Mouse (Mus musculus): ENCODE data around the gene Gm42517.
A peak's percentile ranks its signal among the peaks of the same experiment; 100 is the strongest.

The Gm42517 gene

DNA sequence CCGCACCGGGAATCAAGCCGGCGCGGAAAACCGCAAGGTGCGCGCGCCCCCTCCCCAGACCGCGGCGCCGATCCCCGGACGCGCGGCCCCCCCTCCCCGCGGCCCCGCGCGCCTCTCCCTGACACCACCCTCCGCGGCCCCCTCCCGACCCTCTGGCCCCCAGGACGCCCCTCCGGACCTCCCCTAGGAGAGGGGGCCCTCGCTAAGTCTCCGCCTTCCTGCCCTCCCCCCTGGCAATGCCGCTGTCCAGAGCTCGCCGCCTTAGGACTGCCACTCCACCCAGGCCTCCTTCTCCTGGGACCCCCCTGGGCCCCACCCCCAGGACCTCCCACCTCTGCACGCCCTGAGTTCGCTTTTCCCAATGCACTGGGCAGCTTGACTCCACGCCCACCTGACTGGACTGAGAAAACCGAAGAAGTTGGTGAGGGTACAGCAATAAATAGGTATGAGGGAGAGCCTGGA lies at the start of gene Gm42517:
Gene Gm42517, minus strand, starts transcription at position 52 of the 462 bp plus-strand sequence.
- no peak for DNase-seq (ENCODE audit: extremely low read depth, low read depth)

DNA sequence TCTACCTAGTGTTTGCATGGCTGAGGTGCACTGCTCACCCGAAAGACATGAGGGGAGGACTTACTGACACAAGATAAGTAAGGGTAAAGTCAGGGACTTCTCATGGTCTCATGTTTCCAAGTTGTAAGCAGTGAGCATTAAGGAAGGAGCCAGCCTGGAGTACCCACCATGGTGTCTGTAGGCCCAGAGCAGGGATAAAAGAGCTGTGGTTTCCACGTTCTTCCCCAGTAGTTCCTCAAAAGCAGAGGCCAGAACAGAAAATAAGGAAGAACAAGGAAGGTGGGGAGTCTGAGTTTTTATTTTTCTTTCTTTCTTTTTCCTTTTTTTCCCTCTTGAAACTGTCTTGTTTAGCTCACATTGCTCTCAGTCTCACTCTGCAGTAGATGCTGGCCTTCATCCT lies 47.0 kb upstream of the Gm42517 start:
- no peak for DNase-seq (ENCODE audit: extremely low read depth, low read depth)

- DNase-seq (ENCODE audit: extremely low read depth, low read depth): no peak
Observed at GRCm38 (mm10) chr5:108406977-108407376, 39.3 kb upstream of the Gm42517 start.

- peak; percentile 90 for DNase-seq (ENCODE audit: extremely low read depth, low read depth)
Observed at GRCm38 (mm10) chr5:108405460-108405859, 37.7 kb upstream of the Gm42517 start.

- DNase-seq (ENCODE audit: extremely low read depth, low read depth): no peak
Observed at GRCm38 (mm10) chr5:108403453-108403852, 35.7 kb upstream of the Gm42517 start.

DNA sequence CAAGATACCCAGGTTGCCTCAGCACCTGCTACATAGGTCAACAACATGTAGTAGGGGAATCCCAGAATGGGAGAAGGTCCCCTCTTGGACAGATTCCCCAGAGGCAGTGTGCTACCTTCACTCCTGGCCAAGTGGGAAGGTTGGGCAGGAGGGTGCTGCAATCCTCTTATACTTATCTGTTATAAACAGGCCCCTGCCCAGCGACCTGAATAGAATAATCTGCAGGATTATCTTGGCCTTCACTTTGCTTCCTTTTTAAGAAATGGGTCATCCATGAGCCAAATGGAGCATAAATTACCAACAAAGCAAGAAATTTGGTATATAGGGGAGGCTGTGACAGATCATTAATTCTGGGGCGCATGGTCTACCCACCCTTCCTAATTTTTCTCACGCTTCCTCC lies 22.0 kb upstream of the Gm42517 start:
- DNase-seq (ENCODE audit: extremely low read depth, low read depth): no peak

GRCm38 (mm10) chr5:108388201-108388600 lies 20.5 kb upstream of the Gm42517 start, which contains the start of gene Pde6b:
Gene Pde6b (plus strand): TSS chr5:108388391.
- no peak for DNase-seq (ENCODE audit: extremely low read depth, low read depth)

DNA sequence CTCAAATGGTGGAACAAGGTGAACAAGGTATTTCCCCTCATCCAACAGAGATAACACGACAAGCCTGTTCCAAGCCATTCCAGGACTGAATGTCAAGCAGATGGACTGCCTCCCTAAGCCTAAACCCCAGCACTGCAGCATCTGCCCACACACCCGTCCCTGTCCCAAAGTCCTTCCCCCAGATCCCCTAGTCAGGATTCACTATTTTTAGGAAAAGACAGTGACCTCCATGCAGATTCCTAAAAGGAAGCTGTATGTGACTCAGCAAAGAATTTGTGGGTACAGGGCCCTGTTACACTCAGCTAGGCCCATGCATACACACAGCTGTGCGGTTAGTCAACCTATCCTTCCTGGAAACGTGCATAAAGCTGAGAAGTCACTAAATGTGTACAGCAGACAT lies 18.7 kb upstream of the Gm42517 start:
- no peak for DNase-seq (ENCODE audit: extremely low read depth, low read depth)

- no peak for DNase-seq (ENCODE audit: extremely low read depth, low read depth)
Observed at GRCm38 (mm10) chr5:108385632-108386031, 17.9 kb upstream of the Gm42517 start.

- DNase-seq (ENCODE audit: extremely low read depth, low read depth): no peak
Observed at GRCm38 (mm10) chr5:108378346-108378745, 10.6 kb upstream of the Gm42517 start.

DNA sequence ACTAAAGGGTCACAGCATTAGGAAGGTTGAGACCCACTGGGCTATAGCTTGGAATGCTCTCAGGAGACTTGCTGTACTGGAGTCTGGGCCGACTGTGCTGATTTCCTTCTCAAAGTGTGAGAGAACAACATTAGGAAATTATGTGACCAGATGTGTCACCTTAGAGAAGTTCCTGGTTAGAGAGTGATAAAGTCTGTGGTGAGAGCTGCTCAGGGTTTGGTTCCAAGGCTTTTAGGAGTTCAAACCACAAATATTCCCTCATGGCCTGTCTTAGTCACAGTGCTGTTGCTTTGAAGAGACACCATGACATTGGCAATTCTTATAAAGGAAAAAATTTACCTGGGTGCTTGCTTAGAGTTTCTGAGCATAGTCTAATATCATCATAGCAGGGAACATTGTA lies 8.3 kb upstream of the Gm42517 start:
- peak; percentile 61 for DNase-seq (ENCODE audit: extremely low read depth, low read depth)

DNA sequence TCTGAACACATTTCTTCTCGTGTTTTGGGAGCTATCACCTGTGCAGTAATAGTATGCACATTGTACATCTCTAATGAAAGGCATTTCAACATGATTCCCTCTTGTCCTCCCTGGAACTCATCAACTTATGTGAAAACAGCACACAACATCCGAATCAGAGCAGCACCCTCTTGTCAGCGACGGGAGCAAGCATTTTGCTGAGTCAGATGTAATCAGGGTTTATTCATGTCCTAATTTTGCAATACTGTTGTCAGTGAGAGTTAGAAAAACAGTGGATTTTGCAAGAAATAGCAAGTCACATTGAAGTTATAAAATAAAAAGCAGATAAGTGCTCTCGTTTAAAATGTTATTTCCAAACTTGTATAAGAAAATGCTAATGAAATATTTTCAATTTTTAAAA lies 6.4 kb upstream of the Gm42517 start:
- DNase-seq (ENCODE audit: extremely low read depth, low read depth): no peak

GRCm38 (mm10) chr5:108369964-108370363 lies 2.2 kb upstream of the Gm42517 start:
- no peak for DNase-seq (ENCODE audit: extremely low read depth, low read depth)

DNA sequence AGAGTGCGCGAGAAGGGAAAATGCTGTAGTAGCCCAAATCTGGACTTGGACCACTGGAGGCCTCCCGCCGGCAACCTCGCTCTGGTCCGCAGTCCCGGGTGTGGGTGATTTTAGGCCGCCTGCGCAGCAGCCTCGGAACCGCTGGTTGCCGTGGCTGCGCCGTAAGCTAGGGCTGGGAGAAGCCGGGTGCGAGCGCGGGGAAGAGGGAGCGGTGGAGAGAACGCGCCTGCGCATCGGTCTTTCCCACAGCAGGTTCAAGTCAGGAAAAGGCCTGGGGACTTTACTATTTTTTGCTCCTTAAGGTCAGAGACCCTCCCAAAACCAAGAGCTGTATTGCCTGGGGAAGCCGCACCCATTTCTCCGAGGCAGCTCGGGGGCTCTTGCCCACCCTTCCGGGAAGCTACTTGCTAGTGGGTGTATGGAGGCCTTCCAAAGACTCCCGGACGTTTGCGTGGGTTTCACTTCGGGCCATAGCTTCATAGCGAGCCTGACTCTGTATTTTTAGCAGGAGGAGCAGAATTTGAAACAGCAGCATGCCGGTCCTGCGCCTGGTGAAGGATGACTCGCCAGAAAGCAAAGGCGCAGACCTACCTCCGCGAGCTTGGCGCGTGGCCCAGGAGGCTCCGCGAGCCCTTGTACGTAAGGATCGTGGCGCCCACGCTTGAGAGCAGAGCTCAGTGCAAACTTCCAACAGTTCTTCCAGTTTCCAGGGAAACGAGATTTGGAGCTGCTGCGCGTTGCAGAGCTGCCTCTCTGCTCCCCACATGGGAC lies 1.3 kb upstream of the Gm42517 start:
- no peak for DNase-seq (ENCODE audit: extremely low read depth, low read depth)

- DNase-seq (ENCODE audit: extremely low read depth, low read depth): no peak
Observed at GRCm38 (mm10) chr5:108368446-108368845, 724 bp upstream of the Gm42517 start.

DNA sequence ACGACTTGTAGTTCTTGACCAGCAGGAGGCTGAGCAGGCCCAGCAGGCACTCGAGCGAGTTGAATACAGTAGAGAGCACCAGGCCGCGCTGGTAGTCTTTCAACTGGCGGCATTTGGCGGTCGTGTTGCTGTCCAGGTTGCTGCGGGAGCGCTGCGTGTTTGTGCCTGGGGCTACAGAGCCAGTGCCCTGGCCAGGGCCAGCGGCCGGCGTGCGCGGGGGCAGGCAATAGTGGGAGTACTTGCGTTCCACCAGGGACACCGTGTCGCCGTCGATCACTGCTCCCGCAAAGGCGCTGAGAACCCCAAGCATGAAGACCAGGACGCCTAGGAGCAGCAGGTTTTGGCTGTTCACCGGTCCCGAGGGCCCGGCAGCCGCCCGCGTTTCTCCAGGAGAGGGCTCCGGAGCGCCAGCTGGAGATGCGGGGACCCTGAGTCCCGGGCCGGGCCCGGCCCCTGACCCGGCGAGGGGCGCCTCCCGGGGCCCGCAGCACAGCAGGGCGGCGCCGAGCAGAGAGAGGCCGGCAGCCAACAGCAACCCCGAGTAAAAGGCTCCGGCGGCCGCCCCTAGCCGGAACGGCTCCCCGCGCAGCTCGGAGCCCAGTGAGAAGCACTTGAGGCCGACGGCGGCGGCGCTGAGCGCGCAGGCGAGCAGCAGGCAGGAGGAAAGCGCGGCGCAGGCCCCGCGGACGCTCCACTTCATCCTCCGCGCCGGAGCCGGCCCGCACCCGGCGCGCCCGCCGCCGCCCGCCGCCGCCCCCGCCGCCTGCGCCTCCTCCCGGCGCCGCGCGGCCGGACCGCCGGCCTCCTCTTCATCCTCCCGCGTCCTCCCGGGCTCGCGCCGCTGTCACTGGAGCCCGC lies 509 bp downstream of the Gm42517 start:
- no peak for DNase-seq (ENCODE audit: extremely low read depth, low read depth)

DNA sequence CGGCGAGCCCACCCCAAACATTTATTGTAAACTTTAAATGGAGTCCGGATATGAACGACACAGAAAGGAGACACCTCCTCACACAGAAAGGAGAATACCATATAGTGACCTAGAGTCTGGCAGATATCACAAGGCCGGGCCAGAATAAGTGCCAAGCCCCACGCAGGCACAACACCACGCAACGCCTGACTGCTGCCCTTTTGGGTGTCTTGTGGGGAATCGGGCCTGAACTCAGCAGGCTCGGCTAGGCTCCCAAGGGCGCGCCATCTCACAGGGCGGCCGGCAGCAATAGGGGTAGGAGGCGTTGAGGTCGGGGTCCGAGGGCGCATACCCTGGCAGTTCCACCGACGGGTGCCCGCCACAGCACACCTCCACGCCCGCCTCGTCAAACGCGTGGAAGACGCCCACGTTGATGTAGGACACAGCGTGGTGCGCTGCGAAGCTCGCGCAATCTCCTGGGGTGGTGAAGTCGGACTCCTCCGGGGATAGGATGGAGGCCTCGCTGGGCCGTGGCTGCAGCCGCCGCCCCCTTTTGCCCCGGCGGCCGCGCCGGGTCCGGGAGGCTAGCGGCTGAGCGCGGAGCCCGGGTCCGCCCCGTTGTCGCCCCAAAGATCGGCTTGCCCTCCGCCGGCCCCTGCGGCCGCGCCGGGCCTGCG lies 1.3 kb downstream of the Gm42517 start:
- no peak for DNase-seq (ENCODE audit: extremely low read depth, low read depth)

- no peak for DNase-seq (ENCODE audit: extremely low read depth, low read depth)
Observed at GRCm38 (mm10) chr5:108362330-108362729, 5.4 kb downstream of the Gm42517 start.

DNA sequence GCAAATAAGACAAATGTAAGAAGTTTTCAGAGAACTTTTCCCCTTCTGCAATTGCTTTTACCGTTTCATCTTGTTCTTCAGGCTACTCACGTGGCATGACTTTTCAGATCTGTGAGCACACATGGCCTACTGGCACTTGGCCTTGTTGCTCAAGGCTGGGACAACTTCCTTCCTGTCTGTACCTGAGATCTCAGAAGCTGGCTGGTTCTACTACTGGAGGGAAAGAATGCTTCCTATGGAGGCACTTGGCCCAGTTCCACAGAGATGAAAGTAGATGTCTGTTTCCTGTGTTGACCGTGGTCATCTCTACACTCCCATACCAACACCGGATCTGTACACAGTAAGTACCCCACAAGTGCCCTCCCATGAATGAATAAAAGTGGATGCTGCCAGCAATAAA lies 7.5 kb downstream of the Gm42517 start:
- no peak for DNase-seq (ENCODE audit: extremely low read depth, low read depth)

- no peak for DNase-seq (ENCODE audit: extremely low read depth, low read depth)
Observed at GRCm38 (mm10) chr5:108359491-108359890, 8.2 kb downstream of the Gm42517 start.

- DNase-seq (ENCODE audit: extremely low read depth, low read depth): no peak
Observed at GRCm38 (mm10) chr5:108357862-108358261, 9.9 kb downstream of the Gm42517 start.

DNA sequence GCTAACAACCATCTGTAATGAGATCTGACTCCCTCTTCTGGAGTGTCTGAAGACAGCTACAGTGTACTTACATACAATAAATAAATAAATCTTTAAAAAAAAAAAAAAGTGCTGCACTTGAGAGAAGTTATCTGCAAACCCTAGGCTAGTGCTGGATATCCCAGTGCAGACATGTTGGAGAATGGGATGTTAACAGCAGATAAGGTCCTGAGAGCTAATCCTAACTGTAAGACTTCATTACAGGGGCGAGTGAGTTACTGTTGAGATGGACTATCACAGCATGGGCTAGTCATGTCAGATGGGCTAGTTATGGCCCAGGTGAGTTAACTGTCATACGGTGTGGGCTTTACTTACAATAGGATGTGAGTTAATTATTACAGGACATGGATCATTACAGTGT lies 13.7 kb downstream of the Gm42517 start:
- no peak for DNase-seq (ENCODE audit: extremely low read depth, low read depth)
